Mouse (Mus musculus) lung, postnatal 0 days (tissue): ENCODE measurements around the gene Il16. TPM values are rescaled to one million over a fixed set of nuclear protein-coding genes. Genes with fewer than 3 reads are reported as not detected.
A peak's percentile ranks its signal among the peaks of the same experiment; 100 is the strongest.

Source experiments
- ATAC-seq: fragments of 200-750 bp; cut with Nextera tagmentation; 2 replicates; pipeline ENCODE4 v1.8.0; 2017; ENCODE audit warnings: moderate library complexity
- DNase-seq: peaks from one replicate; pipeline ENCODE4 v3.0.0-alpha.2; 2016; ENCODE audit warnings: low spot score
- H3K27ac ChIP-seq: fragments of 300-500 bp; sonication (generic); 2 replicates; pipeline ENCODE4 v1.5.1; 2014; ENCODE audit warnings: antibody characterized with exemption, mild to moderate bottlenecking, low read length, mixed read lengths
- H3K27me3 ChIP-seq: fragments of 300-500 bp; sonication (generic); replicated peaks from 2 replicates; pipeline ENCODE4 v1.6.1; 2014; ENCODE audit warnings: low read length, mixed read lengths; ENCODE audit not compliant: insufficient read depth
- H3K36me3 ChIP-seq: fragments of 300-500 bp; sonication (generic); 2 replicates; pipeline ENCODE4 v1.6.1; 2014; ENCODE audit warnings: low read length, mixed read lengths; ENCODE audit not compliant: insufficient read depth
- H3K4me1 ChIP-seq: fragments of 300-500 bp; sonication (generic); 2 replicates; pipeline ENCODE4 v1.6.1; 2014; ENCODE audit warnings: antibody characterized with exemption, low read depth, low read length, mixed read lengths; ENCODE audit not compliant: insufficient read depth
- H3K4me2 ChIP-seq: fragments of 300-500 bp; sonication (generic); replicated peaks from 2 replicates; pipeline ENCODE4 v1.6.1; 2014; ENCODE audit warnings: low read depth, mild to moderate bottlenecking, low read length, moderate library complexity, mixed read lengths
- H3K4me3 ChIP-seq: fragments of 300-500 bp; sonication (generic); 2 replicates; pipeline ENCODE4 v1.5.1; 2014; ENCODE audit warnings: low read depth, low read length
- H3K9ac ChIP-seq: fragments of 300-500 bp; sonication (generic); replicated peaks from 2 replicates; pipeline ENCODE4 v1.6.1; 2014; ENCODE audit warnings: low read depth, mild to moderate bottlenecking
- H3K9me3 ChIP-seq: fragments of 300-500 bp; sonication (generic); 2 replicates; pipeline ENCODE4 v1.6.1; 2016; ENCODE audit warnings: low read length, mixed read lengths
- CTCF ChIP-seq: IDR thresholded peaks from 2 replicates; pipeline ENCODE4 v1.5.1; 2016; ENCODE audit warnings: antibody characterized with exemption, mild to moderate bottlenecking
- EP300 ChIP-seq: IDR thresholded peaks from 2 replicates; pipeline ENCODE4 v1.6.1; 2016; ENCODE audit warnings: antibody characterized with exemption, mild to moderate bottlenecking, control low read depth
- WGBS: fragments of 180-500 bp; shearing (Covaris S2); extraction: QIAGEN DNeasy Blood & Tissue Kit; methylation state at CpG from one replicate; pipeline ENCODE4 v1.1.7; 2014; 5-methylcytosine and 5-hydroxymethylcytosine counted together
- polyA plus RNA-seq: library from polyadenylated mRNA; unstranded; fragments of >200 nt; fragmentation: Nextera tagmentation; extraction: Ambion mirVana; gene quantifications from 2 replicates; pipeline ENCODE4 v1.2.1, GENCODE M21; 2015

The Il16 gene
- polyA plus RNA-seq, 1 experiment from 2014 or later: 8.0 TPM

- peaks cover 9% of the 10 kb centered on the region for H3K4me1 ChIP-seq
- DNase-seq (no peak), ATAC-seq (no peak)
- H3K9me3 ChIP-seq: no peaks in the 10 kb centered on the region
- no peak overlapping the region for H3K4me3 ChIP-seq
- TF ChIP-seq EP300 (no peak), CTCF (no peak)
- H3K36me3 ChIP-seq: 0 out of 2 replicates have a peak, but pooled peaks cover 4% of the 10 kb centered on the region
- no peak overlapping the region for H3K27ac ChIP-seq
- no peaks in the 10 kb centered on the region for H3K27me3 ChIP-seq
- WGBS: 98% methylated on average over 2 of the region's 2 CpGs
- H3K4me2 ChIP-seq: no peak overlapping the region
- H3K9ac ChIP-seq: no peak overlapping the region
These were observed 109.8 kb downstream of the Il16 start for GRCm38 (mm10) chr7:83635726-83636125.

- H3K9ac ChIP-seq: no peak overlapping the region
- peaks cover 9% of the 10 kb centered on the region; the same call in 1 of the 2 replicates for H3K4me1 ChIP-seq
- TF ChIP-seq EP300 (no peak), CTCF (no peak)
- H3K9me3 ChIP-seq: no peaks in the 10 kb centered on the region
- H3K27ac ChIP-seq: no peak overlapping the region
- DNase-seq (no peak), ATAC-seq (no peak)
- no peak overlapping the region for H3K4me3 ChIP-seq
- H3K4me2 ChIP-seq: no peak overlapping the region
- H3K27me3 ChIP-seq: no peaks in the 10 kb centered on the region
- 0 out of 2 replicates have a peak, but pooled peaks cover 4% of the 10 kb centered on the region for H3K36me3 ChIP-seq
- 85% methylated on average over 6 of the region's 6 CpGs for WGBS
These were observed 111.7 kb downstream of the Il16 start for GRCm38 (mm10) chr7:83633856-83634255.

GRCm38 (mm10) chr7:83632682-83633120 lies 112.8 kb downstream of the Il16 start:
- DNase-seq: no peak
- Histone ChIP-seq H3K4me1 (peaks cover 9% of the 10 kb centered on the region; the same call in 1 of the 2 replicates), H3K27me3 (no peaks in the 10 kb centered on the region), H3K9ac (0 out of 2 replicates have a peak overlapping the region, but pooled peaks have one; percentile 26), H3K9me3 (no peaks in the 10 kb centered on the region), H3K4me2 (peak overlapping the region; percentile 79), H3K27ac (peak overlapping the region; percentile 84; the same call in 1 of the 2 replicates), H3K36me3 (0 out of 2 replicates have a peak, but pooled peaks cover 4% of the 10 kb centered on the region), H3K4me3 (peak overlapping the region; percentile 63)
- ATAC-seq: no peak
- TF ChIP-seq CTCF: no peak
- TF ChIP-seq EP300: no peak
- 38% methylated on average over 6 of the region's 6 CpGs for WGBS

GRCm38 (mm10) chr7:83631828-83632681 lies 113.5 kb downstream of the Il16 start, which contains the start of gene Stard5:
Gene Stard5, plus strand, starts transcription at chr7:83631959.
- Histone ChIP-seq H3K27ac (peak within 1 kb of the TSS; percentile 84), H3K4me2 (peak within 1 kb of the TSS; percentile 79), H3K9ac (peak within 1 kb of the TSS; percentile 62), H3K4me3 (peak within 1 kb of the TSS; percentile 63), H3K36me3 (0 out of 2 replicates have a peak, but pooled peaks cover 4% of the 10 kb centered on the region), H3K4me1 (peaks cover 9% of the 10 kb centered on the region; the same call in 1 of the 2 replicates), H3K27me3 (no peaks in the 10 kb centered on the region), H3K9me3 (no peaks in the 10 kb centered on the region)
- DNase-seq (peak; percentile 98), ATAC-seq (peak; percentile 99)
- WGBS: under 1% methylated on average over 35 of the region's 35 CpGs
- TF ChIP-seq CTCF (no peak), EP300 (0 out of 2 replicates have a peak, but pooled peaks have one; percentile 8)

- Histone ChIP-seq H3K9me3 (no peaks in the 10 kb centered on the region), H3K4me1 (peaks cover 9% of the 10 kb centered on the region; the same call in 1 of the 2 replicates), H3K27me3 (no peaks in the 10 kb centered on the region), H3K27ac (no peak overlapping the region), H3K36me3 (no peaks in the 10 kb centered on the region), H3K9ac (0 out of 2 replicates have a peak overlapping the region, but pooled peaks have one; percentile 5), H3K4me3 (peak overlapping the region; percentile 63), H3K4me2 (peak overlapping the region; percentile 79)
- TF ChIP-seq CTCF (peak; percentile 34), EP300 (no peak)
- ATAC-seq: no peak
- DNase-seq: peak; percentile 29
- WGBS: 11% methylated on average over 11 of the region's 11 CpGs
These were observed 114.3 kb downstream of the Il16 start for GRCm38 (mm10) chr7:83631073-83631827.

- Histone ChIP-seq H3K4me1 (peaks cover under 1% of the 10 kb centered on the region; the same call in 1 of the 2 replicates), H3K36me3 (no peaks in the 10 kb centered on the region), H3K9ac (no peak overlapping the region), H3K27ac (no peak overlapping the region), H3K27me3 (no peaks in the 10 kb centered on the region), H3K9me3 (no peaks in the 10 kb centered on the region), H3K4me3 (no peak overlapping the region), H3K4me2 (no peak overlapping the region)
- ATAC-seq: no peak
- TF ChIP-seq CTCF (no peak), EP300 (no peak)
- 81% methylated on average over 4 of the region's 4 CpGs for WGBS
- no peak for DNase-seq
These were observed 118.2 kb downstream of the Il16 start for GRCm38 (mm10) chr7:83627369-83627768.
